Mouse (Mus musculus) kidney, adult 11 months (tissue): ENCODE results near the gene Spesp1.

Experiments
- DNase-seq: peaks from one replicate; pipeline ENCODE4 v3.0.0; 2022

The Spesp1 gene

DNA sequence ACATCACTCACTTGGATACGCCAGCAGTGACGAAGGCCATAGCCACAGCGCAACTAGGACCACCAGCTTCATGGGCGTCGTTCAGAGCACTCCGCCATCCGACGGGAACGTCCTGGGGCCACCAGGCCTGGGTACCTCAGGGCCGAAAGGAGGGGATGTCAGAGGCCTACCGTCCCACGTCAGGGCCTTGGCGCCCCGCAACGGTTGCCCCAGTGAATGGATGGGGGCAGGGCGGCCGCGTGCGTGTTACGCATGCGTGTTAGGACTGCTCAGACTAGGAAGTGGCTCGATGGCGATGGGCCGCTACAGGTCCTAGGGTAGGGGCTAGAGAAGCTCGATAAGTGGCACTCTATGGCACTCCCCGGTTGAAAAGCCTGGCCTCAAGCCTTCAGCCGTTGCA lies at the start of gene Spesp1:
Spesp1 (minus strand) TSS at position 218 of the 400 bp plus-strand sequence.
- DNase-seq = no peak

DNA sequence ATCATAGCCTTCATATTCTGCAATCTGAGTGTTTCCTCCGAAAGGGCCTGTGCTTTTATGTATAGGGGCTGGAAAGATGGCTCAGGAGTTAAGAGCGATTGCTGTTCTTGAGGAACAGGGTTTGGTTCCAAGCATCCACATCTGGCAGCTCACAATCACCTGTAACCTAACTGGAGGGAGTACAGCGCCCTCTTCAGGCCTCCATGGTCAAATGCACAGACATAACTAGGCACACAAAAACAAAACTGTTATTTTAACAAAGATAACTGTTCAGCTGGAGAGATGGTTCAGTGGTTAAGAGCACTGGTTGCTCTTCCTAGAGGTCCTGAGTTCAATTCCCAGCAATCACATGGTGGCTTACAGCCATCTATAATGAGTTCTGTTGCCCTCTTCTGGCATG lies 44.0 kb upstream of the Spesp1 start:
- DNase-seq = no peak

DNA sequence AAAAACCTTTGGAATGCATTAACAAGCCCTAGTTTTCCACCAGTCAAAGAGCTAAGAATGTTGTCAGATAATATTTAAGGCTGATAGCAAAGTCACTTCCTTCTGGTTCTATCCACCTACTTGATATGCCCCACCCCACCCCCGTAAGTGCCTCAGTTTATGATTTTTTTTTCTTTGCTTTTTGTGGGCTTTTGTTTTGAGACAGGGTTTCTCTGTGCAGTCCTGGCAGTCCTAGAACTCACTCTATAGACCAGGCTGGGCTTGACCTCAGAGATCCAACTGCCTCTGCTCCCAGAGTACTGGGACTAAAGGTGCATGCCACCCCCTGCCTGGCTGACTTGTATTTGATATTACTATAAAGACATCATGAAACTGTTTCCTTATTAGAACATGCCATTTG lies 41.8 kb upstream of the Spesp1 start:
- no peak for DNase-seq

DNA sequence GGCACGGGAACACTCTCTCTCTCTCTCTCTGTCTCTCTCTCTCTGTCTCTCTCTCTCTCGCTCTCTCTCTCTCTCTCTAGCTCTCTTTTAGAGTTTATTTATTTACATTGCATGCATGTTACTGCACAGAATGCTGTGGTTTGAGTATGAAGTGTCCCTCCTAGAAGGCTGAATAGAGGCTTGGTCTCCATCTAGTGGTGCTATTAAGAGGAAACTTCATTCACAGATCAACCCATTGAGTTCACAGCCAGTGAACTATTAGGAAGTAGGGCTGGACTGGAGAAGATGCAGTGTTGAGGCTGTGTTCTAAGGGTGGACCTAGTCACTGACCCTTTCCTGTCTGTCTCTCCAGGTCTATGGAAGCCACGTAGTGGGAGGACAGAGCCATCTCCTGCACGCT lies 36.7 kb upstream of the Spesp1 start:
- no peak for DNase-seq

DNA sequence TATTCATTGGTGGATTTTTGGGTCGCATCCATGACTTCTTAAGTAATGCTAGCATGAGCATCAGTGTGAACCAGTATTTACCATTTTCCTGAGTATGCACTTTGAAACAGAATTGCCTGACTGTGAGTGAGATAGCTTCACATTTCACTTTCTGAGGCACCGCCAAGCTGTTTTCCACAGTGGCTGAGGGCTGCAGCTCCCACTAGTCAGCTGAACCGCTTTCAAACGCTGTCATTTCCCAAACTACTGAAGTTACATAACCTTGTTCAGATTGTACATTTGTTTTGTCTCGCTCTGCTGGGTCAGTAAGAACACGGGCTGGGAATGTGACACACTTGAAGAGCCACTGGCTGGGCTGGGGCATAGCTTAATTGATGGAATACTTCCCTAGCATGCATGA lies 33.5 kb upstream of the Spesp1 start:
- DNase-seq = no peak

DNA sequence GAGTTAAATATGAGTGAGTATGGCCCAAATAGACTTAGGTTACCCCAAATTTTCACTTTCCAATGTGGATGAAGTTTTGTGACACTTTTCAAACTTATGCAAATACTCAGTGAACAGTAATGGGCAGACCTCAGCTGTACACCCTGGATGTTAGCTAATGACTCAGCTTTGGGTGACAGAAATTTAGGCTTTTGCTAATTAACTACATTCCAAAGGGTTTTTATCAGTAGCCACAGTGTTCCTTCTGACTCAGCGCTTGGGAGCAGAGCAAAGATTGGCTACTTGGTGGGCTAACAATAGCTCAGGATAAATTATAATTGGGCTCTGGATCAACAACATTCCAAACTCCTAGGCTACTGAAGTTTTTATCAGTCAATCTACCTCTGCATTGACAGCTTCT lies 14.9 kb upstream of the Spesp1 start:
- no peak for DNase-seq

DNA sequence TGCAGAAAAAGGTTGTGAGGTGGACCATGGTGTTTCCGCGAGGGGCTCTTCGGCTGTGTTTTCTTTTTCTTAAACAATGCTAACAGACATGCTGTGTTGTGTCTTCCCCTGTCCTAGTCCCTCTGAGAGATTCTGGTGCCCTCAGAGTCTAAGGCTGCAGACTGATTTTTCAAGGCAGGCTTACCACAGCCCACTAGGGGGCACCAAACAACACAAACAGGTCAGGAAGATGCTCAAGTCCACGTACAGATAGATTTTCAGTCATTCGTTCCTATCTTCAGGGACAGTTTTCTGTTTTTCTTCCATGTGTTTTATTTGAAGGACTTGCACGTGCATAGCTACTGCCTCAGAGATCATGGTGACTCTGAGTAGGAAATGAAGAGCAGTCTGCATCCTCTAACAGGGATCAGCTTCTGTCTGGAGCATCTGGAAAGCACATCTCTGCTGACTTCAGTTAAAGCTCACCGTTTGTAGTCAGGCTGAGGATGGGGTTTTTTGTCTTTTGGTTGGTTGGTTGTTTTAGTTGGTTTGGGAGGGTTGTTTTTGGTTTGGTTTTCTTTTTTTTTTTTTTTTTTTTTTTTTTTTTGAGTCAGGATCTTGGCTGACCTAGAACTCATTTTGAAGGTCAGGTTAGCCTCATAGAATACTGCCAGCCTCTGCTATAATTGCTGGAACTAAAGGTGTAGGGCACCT lies 13.1 kb upstream of the Spesp1 start:
- peak; percentile 61 for DNase-seq

DNA sequence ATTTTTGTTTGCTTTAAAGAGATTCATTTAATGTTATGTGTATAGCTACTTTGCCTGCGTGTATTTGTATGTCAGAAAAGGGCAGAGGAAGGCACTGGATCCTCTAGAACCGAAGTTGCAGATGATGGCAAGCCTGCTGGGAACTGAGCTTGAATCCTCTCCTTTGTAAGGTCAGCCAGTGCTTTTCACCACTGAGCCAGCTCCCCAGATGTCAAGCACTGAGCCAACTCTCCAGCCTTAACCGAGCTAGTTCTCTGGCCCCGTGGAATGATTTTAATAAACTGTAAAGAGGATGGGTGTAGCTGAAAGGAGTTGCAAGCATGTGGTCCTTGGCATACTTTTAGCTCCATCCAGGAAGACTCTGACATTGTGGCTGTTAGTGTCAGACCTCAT lies 5.6 kb upstream of the Spesp1 start:
- no peak for DNase-seq

DNA sequence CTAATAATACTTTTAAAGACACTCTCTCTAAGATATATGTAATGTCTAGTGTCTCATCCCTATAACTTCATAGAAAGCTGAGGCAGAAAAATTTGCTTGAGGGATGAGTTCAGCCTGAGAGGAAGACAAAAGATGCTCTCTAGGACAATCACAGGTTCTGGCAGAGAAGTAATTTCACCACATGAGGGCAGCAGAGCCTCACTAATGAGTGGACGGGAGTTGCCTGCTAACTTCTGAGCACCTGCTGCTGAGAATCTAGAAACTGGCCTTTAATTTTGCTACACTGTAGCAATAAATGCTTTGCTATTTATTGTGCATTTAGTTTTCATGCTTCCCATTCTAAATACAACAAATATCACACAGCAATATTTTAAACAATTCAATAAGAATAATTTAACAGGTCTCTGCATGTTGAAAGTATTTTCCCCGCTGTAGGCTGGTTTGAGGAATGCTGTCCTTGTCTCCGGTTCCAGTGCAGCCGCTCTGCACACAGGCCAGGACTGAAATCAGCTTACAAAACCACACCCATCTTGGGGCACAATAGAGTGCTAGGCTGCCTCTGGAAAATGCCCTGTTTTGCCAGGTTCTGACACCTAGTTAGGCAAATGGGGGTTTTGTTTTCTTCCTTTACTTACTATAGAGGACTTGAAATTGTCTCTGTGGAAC lies 5.1 kb upstream of the Spesp1 start:
- DNase-seq = peak; percentile 16

DNA sequence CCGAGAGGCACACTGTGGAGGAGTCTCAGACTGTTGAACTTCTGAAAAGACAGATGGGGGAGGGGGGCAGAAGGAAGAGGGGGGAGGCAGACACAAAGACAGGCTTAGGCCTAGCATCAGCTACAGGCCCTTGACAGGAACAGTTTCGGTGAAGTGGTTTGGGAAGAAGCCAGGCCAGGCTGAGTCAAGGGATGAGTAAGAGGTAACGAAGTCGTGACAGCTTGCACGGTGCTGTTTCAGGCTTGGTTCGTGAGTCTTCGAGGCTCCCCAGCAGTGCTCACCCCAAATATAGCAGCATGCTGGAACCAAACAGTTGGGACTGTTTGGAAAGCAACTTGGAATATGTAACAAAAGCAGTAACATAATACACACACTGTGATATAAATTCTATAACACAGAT lies 2.3 kb upstream of the Spesp1 start:
- no peak for DNase-seq

DNA sequence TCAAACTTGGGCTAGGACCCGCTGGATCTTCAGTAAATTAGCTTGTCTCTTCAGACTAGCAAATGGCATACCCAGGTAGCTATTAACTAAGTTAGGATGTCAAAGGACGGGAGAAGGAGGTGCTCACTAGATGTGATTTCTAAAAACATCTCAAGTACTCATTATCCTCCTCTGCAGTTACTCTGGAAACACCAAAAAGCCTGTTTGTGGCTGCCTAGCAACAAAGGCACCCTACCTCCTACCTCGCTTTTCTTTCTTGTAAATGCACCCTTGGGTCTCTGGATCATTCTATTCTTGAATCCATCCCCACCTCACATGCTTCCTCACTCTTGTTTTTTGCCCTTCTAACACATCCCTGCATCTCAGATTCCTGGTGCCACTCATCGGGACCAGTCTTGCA lies 5.1 kb downstream of the Spesp1 start:
- DNase-seq = no peak

DNA sequence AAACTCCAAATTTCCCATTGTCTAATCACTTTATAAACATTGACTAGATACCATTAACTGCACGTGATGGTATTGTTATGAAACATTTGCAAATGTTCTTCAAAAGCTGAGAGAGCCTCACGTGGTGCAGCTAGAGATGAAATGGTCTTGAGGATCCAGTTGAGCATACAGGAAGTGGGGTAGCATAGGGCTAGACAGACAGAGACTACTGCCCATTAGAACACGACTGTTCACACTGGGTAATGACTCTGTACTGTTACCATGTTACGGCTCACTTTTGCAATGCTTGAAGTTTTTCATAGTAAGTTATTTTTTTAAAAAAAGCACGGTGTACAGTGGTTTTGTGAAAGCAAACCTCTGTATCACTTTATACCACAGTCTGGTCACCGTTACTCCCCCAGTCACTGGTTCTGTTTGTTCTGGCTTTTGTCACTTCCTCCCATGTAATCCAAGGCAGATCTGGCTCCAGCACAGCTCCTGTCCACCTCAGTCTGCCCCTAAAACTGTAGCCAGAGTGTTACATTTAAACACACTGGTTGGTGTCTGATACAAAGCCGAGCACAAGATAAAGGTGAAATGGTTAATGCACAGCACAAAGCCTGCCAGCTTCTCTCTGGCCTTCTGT lies 11.1 kb downstream of the Spesp1 start:
- DNase-seq = no peak

DNA sequence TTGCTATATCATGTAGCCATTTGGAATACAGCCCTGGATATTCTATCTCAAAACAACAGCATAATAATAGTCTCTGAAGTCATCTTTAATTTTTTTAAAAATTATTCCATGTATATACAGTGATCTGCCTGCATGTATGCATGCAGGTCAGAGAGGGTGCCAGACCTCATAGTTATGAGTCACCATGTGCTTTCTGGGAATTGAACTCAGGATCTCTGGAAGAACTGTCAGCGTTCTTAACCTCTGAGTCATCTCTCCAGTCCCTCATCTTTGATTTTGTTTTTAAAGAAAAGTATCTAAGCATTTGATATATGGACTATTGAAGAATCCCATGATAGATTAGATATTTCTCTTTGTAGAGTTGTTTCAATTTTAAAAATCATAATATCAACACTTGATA lies 12.8 kb downstream of the Spesp1 start:
- no peak for DNase-seq

DNA sequence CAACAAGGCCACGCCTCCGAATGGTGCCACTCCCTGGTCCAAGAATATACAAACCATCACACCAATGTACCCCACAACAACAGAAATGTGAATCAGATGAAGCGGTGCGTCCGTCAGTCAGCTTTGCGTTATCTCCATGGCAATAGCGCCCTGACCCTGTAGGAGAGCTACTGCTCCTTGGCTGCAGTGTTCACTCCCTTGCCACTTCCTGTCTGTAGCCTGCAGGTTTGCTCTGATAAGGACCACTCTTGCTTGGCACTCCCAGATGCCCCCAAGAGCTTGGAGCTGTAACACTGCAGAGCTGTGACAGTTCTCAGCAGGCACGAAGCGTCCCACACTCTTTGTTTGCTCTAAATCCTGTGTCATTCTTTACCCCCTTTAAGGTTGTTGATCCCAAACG lies 16.7 kb downstream of the Spesp1 start:
- DNase-seq = no peak

DNA sequence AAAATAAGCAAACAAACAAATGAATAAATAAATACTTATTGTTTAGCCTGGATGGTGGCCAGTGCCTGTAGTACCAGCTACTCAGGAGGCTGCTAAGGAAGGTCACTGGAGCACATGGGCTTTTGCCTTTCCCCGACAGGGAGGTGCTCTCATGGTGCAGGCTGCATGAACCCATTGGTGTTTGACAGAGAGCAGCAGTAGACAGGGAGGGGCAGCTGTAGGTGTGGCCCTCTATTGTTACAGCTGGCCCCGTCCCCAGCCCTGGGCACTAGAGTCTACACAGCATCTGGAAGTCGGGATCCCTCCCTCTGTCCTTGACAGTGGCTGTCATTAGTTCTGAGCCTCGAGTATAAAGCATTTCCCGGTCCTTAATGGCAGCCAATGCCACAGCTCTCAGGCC lies 18.4 kb downstream of the Spesp1 start:
- no peak for DNase-seq

DNA sequence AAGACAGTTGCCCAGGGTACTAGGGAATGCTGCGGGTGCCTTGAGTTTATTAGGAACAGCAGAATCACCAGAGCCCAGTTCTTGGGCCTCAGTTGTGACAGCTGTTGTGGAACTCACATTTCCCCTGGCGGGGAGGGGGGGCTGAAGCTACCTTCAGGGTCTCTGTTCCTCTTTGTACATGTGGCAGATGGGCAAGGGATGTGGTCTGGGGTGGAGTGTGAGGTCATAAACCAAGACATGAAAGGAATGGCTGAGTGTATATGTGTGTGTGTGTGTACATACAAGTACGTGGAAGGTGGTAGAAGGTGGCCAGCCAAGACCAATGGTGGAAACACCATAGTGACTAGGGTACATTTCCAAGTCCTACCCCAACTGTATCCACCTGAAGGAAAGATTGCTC lies 20.6 kb downstream of the Spesp1 start:
- DNase-seq = no peak

DNA sequence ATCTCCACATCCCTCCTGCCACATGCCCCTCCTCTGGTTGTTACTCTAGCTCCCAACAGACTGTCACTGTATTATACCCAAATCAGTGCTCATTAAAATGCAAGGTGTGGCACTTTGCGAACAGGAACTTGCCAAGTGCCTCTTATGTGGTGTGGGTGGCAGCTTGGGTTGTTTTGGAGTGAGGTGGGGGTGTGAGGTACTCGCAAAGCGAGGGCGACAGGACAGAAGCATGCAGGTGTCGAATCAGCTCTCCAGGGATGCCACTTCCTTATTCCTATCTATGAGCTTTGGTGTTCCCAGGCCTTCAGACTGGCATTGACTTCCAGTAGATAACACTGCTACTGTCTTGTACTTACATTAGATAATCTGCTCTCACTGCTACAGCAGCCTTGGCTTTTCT lies 21.0 kb downstream of the Spesp1 start:
- DNase-seq = no peak

DNA sequence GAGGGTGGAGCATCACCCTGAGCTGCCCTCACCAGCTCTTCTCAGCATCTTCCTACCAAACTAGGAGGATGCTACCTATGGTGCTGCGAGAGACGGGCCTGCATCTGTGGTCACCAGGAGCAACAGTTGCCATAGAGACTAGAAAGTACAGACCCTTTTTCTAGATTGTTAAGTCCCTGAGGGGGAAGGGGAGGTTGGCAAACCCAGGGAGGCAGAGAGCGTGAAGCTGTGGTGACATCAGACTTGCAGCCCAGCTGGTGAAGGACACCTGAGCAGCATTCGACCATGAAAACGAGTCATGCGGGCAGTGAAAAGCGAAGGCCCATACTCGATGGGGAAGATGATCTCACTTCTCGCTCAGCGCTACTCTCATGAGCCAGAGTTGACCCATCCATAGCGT lies 24.0 kb downstream of the Spesp1 start:
- DNase-seq = no peak

DNA sequence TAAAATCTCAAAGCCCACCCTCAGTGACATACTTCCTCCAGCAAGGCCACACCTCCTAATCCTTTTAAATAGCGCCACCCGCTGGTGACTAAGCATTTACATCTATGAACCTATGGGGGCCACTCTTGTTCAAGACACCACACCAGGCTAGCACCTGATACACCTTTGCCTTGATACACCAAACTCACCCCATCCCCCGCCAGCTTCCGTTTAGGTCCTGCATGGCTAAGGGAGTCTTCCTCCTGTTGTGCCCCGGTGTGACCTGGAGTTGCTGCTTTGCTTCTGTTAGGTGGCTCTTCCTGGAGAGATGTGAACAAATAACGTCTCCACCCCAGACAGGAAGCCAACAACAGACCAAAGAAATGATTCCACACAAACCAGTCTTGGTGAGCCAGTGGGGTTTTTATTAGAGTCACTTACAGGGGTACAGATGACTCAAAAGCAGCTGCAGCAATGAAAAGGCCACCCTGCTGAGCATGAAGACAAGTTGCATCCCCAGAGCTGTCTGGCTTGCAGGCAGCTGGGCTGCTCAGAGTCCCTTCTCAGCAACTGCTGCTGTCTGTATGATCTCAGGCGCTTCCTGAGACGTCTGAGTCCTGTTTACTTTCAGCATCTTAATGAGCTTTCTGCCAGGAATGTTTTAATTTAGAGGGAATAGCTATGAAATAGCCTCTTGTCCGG lies 26.0 kb downstream of the Spesp1 start:
- DNase-seq = no peak

DNA sequence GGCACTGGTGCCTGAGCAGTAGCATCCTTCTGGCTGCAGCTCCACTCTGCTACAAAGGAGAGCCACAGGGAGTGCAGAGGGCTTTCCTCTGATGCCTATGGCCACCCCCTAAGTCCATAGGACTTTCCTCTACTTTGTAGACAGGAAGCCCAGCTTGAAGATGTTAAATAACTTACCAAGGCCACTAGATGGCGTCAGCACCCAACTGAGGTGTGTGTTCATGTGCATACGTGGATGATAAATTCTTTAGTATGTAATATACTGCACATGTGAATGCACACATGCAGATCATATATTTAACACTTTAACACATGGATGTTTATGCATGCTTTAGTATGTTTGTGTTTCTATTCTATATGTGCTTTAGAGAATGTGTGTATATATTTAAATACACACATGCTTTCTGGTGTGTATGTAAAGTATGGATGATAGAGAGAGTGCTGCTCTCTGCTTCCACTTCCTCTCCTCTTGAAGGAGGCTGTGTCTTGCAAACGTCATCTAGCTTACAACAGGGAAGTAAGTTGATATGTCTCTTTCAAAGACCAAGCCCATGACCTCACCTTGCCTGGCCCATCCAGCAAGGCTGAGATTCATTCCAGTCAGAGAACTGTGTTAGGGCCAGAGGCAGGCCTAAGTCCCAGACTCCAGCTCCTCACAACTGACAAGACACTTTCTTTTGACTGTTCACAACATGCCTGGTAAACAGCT lies 28.1 kb downstream of the Spesp1 start:
- DNase-seq = no peak

DNA sequence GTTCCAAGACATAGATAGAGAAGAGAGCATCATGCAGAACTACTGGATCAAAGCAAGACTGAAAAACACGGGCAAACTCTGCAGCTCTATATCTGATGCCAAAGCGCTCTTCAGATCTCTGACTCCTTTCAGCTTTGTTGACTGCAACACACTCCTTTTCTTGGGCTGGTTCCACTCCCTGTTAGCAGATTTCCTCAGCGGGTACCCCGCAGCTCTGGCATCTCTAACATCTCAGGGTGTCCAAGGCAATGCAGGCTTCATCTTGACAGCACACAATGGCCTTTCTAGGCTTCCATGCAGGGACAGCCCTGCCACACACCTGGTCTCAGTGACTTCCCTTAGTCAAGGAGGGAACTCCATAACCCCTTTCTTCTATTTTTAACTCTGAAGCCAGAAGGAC lies 31.7 kb downstream of the Spesp1 start:
- no peak for DNase-seq

DNA sequence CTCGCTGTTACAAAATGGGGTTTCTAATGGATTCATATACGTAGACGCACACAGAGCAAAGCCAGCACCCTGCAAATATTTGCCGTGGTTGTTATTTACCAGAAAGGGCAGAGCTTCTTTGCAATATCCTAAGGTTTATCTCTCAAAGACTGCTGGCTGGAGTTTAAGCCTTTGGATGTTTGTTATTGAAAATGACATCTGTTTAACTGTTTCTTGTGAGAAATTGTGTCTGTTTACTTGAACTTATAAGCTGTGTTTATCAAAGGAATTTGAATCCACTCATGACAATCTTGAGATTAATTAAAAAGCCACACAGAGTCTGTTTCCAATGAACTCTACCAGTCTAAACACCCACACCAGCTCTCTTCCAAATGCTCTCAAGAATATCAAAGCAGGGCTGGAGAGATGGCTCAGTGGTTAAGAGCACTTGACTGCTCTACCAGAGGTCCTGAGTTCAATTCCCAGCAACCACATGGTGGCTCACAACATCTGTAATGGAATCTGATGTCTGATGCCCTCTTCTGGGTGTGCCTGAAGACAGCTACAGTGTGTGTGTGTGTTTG lies 35.5 kb downstream of the Spesp1 start:
- no peak for DNase-seq
